8 mouse cellular contexts compared by ENCODE assay signal in the genomic region with DNA sequence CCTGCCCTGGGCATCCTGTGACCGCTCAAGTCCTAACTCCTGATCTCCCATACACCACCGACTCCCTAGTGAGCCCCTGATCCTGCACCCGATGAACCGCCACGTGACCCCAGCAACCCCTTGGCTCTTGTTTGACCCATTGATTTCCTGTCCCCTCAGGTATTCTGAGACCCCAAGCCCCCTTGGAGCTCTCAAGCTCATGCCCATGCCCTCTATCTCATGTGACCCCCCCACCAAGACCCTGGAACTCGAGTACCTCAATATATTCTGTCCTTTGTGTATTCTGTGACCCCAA. TPM values are rescaled to one million over a fixed set of nuclear protein-coding genes. Genes with fewer than 3 reads are reported as not detected.
DNase-seq lines count a peak whose midpoint lies in the region; ATAC-seq and TF ChIP-seq lines count a peak whose summit lies in the region.

No protein-coding gene starts in this region.

- no peaks in the 10 kb centered on the region for H3K9me3 ChIP-seq in embryonic facial prominence, embryonic 11.5 days (replicated peaks; ENCODE audit: control insufficient read depth, low read length)
- no peaks in the 10 kb centered on the region for H3K9me3 ChIP-seq in hindbrain, embryonic 15.5 days
- no peaks in the 10 kb centered on the region for H3K9me3 ChIP-seq in midbrain, postnatal 0 days (ENCODE audit: low read length)

- H3K4me3 ChIP-seq in left cerebral cortex, adult 2 months, result peak overlapping the region; percentile 98
- H3K4me3 ChIP-seq in embryonic facial prominence, embryonic 11.5 days (ENCODE audit: low read depth, low read length), result peak overlapping the region; percentile 82
- peak overlapping the region; percentile 84 for H3K4me3 ChIP-seq in hindbrain, embryonic 15.5 days
- peak overlapping the region; percentile 69 for H3K4me3 ChIP-seq in midbrain, postnatal 0 days (ENCODE audit: low read depth, low read length)

- no peak for DNase-seq in left cerebral cortex, adult 2 months (ENCODE audit: extremely low spot score in 1 of 2, low spot score in 2 of 2)
- no peak for DNase-seq in left cerebral cortex, adult 11 months (ENCODE audit: low spot score)
- DNase-seq in embryonic facial prominence, embryonic 11.5 days (ENCODE audit: low spot score), result no peak
- DNase-seq in midbrain, postnatal 0 days (ENCODE audit: low spot score), result no peak
- DNase-seq in frontal cortex, postnatal 36 days (ENCODE audit: low spot score in 2 of 2), result no peak
- DNase-seq in layer of hippocampus, adult 8-10 months (ENCODE audit: low spot score in 2 of 2), result no peak
- no peak for DNase-seq in layer of hippocampus, adult 9-11 months

- no peak for ATAC-seq in embryonic facial prominence, embryonic 11.5 days (replicated peaks; ENCODE audit: insufficient number of reproducible peaks, low FRiP score, low TSS enrichment, low read depth)
- ATAC-seq in hindbrain, embryonic 15.5 days (ENCODE audit: low FRiP score, low read depth), result no peak
- ATAC-seq in midbrain, postnatal 0 days (ENCODE audit: low FRiP score), result no peak

- intact Hi-C loops in left cerebral cortex, adult 2 months (cut with DNase I), result no loop called here

- WGBS in embryonic facial prominence, embryonic 11.5 days, result 23% methylated on average over 6 of the region's 6 CpGs
- 34% methylated on average over 6 of the region's 6 CpGs for WGBS in hindbrain, embryonic 15.5 days
- whole genome bisulfite sequencing in midbrain, postnatal 0 days, result 26% methylated on average over 6 of the region's 6 CpGs

- peak overlapping the region; percentile 80 for H3K9ac ChIP-seq in embryonic facial prominence, embryonic 11.5 days (replicated peaks; ENCODE audit: low read length)
- H3K9ac ChIP-seq in hindbrain, embryonic 15.5 days, result peak overlapping the region; percentile 83
- H3K9ac ChIP-seq in midbrain, postnatal 0 days (replicated peaks; ENCODE audit: low read length, poor library complexity, severe bottlenecking), result peak overlapping the region; percentile 80

- peak overlapping the region; percentile 83 for H3K4me2 ChIP-seq in embryonic facial prominence, embryonic 11.5 days (ENCODE audit: low read depth, low read length)
- peak overlapping the region; percentile 83 for H3K4me2 ChIP-seq in hindbrain, embryonic 15.5 days
- H3K4me2 ChIP-seq in midbrain, postnatal 0 days (ENCODE audit: low read depth, low read length, poor library complexity, severe bottlenecking), result peak overlapping the region; percentile 59

- TF ChIP-seq CTCF in left cerebral cortex, adult 2 months (IDR thresholded peaks at IDR 0.05), result no peak
- TF ChIP-seq CTCF in midbrain, postnatal 0 days (IDR thresholded peaks at IDR 0.05), result no peak

- H3K4me1 ChIP-seq in embryonic facial prominence, embryonic 11.5 days (ENCODE audit: control insufficient read depth, insufficient read depth, low read length), result peaks cover 11% of the 10 kb centered on the region; the same call in 1 of the 2 replicates
- H3K4me1 ChIP-seq in hindbrain, embryonic 15.5 days (replicated peaks), result peaks cover 67% of the 10 kb centered on the region
- peaks cover 26% of the 10 kb centered on the region for H3K4me1 ChIP-seq in midbrain, postnatal 0 days (ENCODE audit: insufficient read depth, low read length)

- no peaks in the 10 kb centered on the region; the same call in 1 of the 2 replicates for H3K36me3 ChIP-seq in embryonic facial prominence, embryonic 11.5 days (replicated peaks; ENCODE audit: control insufficient read depth, insufficient read depth, low read depth, low read length)
- H3K36me3 ChIP-seq in hindbrain, embryonic 15.5 days, result 0 out of 2 replicates have a peak, but pooled peaks cover 3% of the 10 kb centered on the region
- no peaks in the 10 kb centered on the region for H3K36me3 ChIP-seq in midbrain, postnatal 0 days (ENCODE audit: insufficient read depth, low read length)

- H3K27me3 ChIP-seq in embryonic facial prominence, embryonic 11.5 days (ENCODE audit: control insufficient read depth, insufficient read depth, low read length), result no peaks in the 10 kb centered on the region
- no peaks in the 10 kb centered on the region for H3K27me3 ChIP-seq in hindbrain, embryonic 15.5 days
- no peaks in the 10 kb centered on the region for H3K27me3 ChIP-seq in midbrain, postnatal 0 days (ENCODE audit: insufficient read depth, low read length)

- peak overlapping the region; percentile 97 for H3K27ac ChIP-seq in left cerebral cortex, adult 2 months
- peak overlapping the region; percentile 98; the same call in 1 of the 2 replicates for H3K27ac ChIP-seq in embryonic facial prominence, embryonic 11.5 days (replicated peaks; ENCODE audit: low read depth, low read length)
- H3K27ac ChIP-seq in hindbrain, embryonic 15.5 days (replicated peaks), result 0 out of 2 replicates have a peak overlapping the region, but pooled peaks have one; percentile 83
- H3K27ac ChIP-seq in midbrain, postnatal 0 days (ENCODE audit: low read depth, low read length), result peak overlapping the region; percentile 63

RNA-seq across cellular contexts. Expression of gene Ssbp4, which starts 1.1 kb away (rescaled TPM):
- 100 to 1,000 TPM; 221 to 261 TPM for total RNA-seq in left cerebral cortex, adult 2 months (2021)
- 108 and 123 TPM in 2 replicates for polyA plus RNA-seq in embryonic facial prominence, embryonic 11.5 days (2014; fragmentation: Nextera tagmentation; extraction: Ambion mirVana)
- 150 and 172 TPM in 2 replicates for polyA plus RNA-seq in hindbrain, embryonic 15.5 days (2015; fragmentation: Nextera tagmentation; extraction: Ambion mirVana)
- 279 and 392 TPM in 2 replicates for total RNA-seq in midbrain, postnatal 0 days (2014; rRNA removed)
- polyA plus RNA-seq in midbrain, postnatal 0 days (2015; fragmentation: Nextera tagmentation; extraction: Ambion mirVana), result 230 and 247 TPM in 2 replicates
- total RNA-seq in layer of hippocampus, adult 8-10 months (2022), result 100 to 1,000 TPM; 196 to 262 (median 224) TPM

RNA-seq across cellular contexts. Expression of gene Lrrc25, which starts 8.4 kb away (rescaled TPM):
- total RNA-seq in left cerebral cortex, adult 2 months (2021), result under 1 TPM; 0.70 to 0.96 TPM
- polyA plus RNA-seq in embryonic facial prominence, embryonic 11.5 days (2014; fragmentation: Nextera tagmentation; extraction: Ambion mirVana), result 0.32 and 0.98 TPM in 2 replicates
- polyA plus RNA-seq in hindbrain, embryonic 15.5 days (2015; fragmentation: Nextera tagmentation; extraction: Ambion mirVana), result 1.1 and 2.2 TPM in 2 replicates
- total RNA-seq in midbrain, postnatal 0 days (2014; rRNA removed), result 1.8 and 2.2 TPM in 2 replicates
- 0.74 and 1.4 TPM in 2 replicates for polyA plus RNA-seq in midbrain, postnatal 0 days (2015; fragmentation: Nextera tagmentation; extraction: Ambion mirVana)
- 1 to 10 TPM in 2 of 4 experiments, under 1 TPM in 2; 0.24 to 1.6 (median 1.1) TPM for total RNA-seq in layer of hippocampus, adult 8-10 months (2022)

RNA-seq across cellular contexts. Expression of gene Isyna1, which starts 13.4 kb away (rescaled TPM):
- 10 to 100 TPM; 52.9 to 55.3 TPM for total RNA-seq in left cerebral cortex, adult 2 months (2021)
- 79.0 and 87.9 TPM in 2 replicates for polyA plus RNA-seq in embryonic facial prominence, embryonic 11.5 days (2014; fragmentation: Nextera tagmentation; extraction: Ambion mirVana)
- polyA plus RNA-seq in hindbrain, embryonic 15.5 days (2015; fragmentation: Nextera tagmentation; extraction: Ambion mirVana), result 146 and 152 TPM in 2 replicates
- 176 and 180 TPM in 2 replicates for total RNA-seq in midbrain, postnatal 0 days (2014; rRNA removed)
- polyA plus RNA-seq in midbrain, postnatal 0 days (2015; fragmentation: Nextera tagmentation; extraction: Ambion mirVana), result 140 and 146 TPM in 2 replicates
- 10 to 100 TPM; 42.8 to 55.9 (median 51.8) TPM for total RNA-seq in layer of hippocampus, adult 8-10 months (2022)

RNA-seq across cellular contexts. Expression of gene Gdf15, which starts 24.7 kb away (rescaled TPM):
- total RNA-seq in left cerebral cortex, adult 2 months (2021), result not detected
- 0.20 TPM in 1 of 2 replicates, not detected in the other for polyA plus RNA-seq in embryonic facial prominence, embryonic 11.5 days (2014; fragmentation: Nextera tagmentation; extraction: Ambion mirVana)
- 0.25 and 0.30 TPM in 2 replicates for polyA plus RNA-seq in hindbrain, embryonic 15.5 days (2015; fragmentation: Nextera tagmentation; extraction: Ambion mirVana)
- total RNA-seq in midbrain, postnatal 0 days (2014; rRNA removed), result 0.22 and 1.8 TPM in 2 replicates
- 0.26 and 0.32 TPM in 2 replicates for polyA plus RNA-seq in midbrain, postnatal 0 days (2015; fragmentation: Nextera tagmentation; extraction: Ambion mirVana)
- total RNA-seq in layer of hippocampus, adult 8-10 months (2022), result not detected

RNA-seq across cellular contexts. Expression of gene Pgpep1, which starts 52.6 kb away (rescaled TPM):
- 10 to 100 TPM; 15.5 to 17.5 TPM for total RNA-seq in left cerebral cortex, adult 2 months (2021)
- 59.8 and 71.3 TPM in 2 replicates for polyA plus RNA-seq in embryonic facial prominence, embryonic 11.5 days (2014; fragmentation: Nextera tagmentation; extraction: Ambion mirVana)
- polyA plus RNA-seq in hindbrain, embryonic 15.5 days (2015; fragmentation: Nextera tagmentation; extraction: Ambion mirVana), result 76.5 and 77.8 TPM in 2 replicates
- total RNA-seq in midbrain, postnatal 0 days (2014; rRNA removed), result 40.2 and 60.6 TPM in 2 replicates
- 37.6 and 50.6 TPM in 2 replicates for polyA plus RNA-seq in midbrain, postnatal 0 days (2015; fragmentation: Nextera tagmentation; extraction: Ambion mirVana)
- total RNA-seq in layer of hippocampus, adult 8-10 months (2022), result 10 to 100 TPM; 19.8 to 34.7 (median 23.3) TPM
